Mouse (Mus musculus): ENCODE data around the gene Cpm.
"Not testable (repeated sequence)": the region's sequence is repeated elsewhere in the genome, so short reads cannot be mapped to it uniquely, and the experiment has no call there.

Cpm gene

GRCm38 (mm10) chr10:117707114-117707838, 78.0 kb downstream of the Cpm start:
- DNase-seq, result no peak

- DNase-seq, result no peak
Observed at GRCm38 (mm10) chr10:117708376-117708775, 79.1 kb downstream of the Cpm start.

GRCm38 (mm10) chr10:117708856-117709255, 79.6 kb downstream of the Cpm start:
- DNase-seq, result no peak

- no peak for DNase-seq
Observed at GRCm38 (mm10) chr10:117709326-117709830, 80.1 kb downstream of the Cpm start.

GRCm38 (mm10) chr10:117709930-117710603, 80.8 kb downstream of the Cpm start:
- DNase-seq, result peak; percentile 88

- peak; percentile 97 for DNase-seq
Observed at GRCm38 (mm10) chr10:117710604-117711141, 81.4 kb downstream of the Cpm start, which contains the start of gene Mdm2. TSS of gene Mdm2 (minus strand) at chr10:117710758.

GRCm38 (mm10) chr10:117711408-117711807, 82.1 kb downstream of the Cpm start:
- no peak for DNase-seq

GRCm38 (mm10) chr10:117712191-117712754, 83.0 kb downstream of the Cpm start:
- DNase-seq, result no peak

GRCm38 (mm10) chr10:117712871-117713270, 83.6 kb downstream of the Cpm start:
- no peak for DNase-seq

GRCm38 (mm10) chr10:117713466-117713865, 84.2 kb downstream of the Cpm start:
- no peak for DNase-seq

GRCm38 (mm10) chr10:117714048-117714545, 84.8 kb downstream of the Cpm start:
- no peak for DNase-seq

GRCm38 (mm10) chr10:117714928-117715500, 85.7 kb downstream of the Cpm start:
- no peak for DNase-seq

- not testable (repeated sequence) for DNase-seq
Observed at GRCm38 (mm10) chr10:117715654-117716053, 86.4 kb downstream of the Cpm start.

GRCm38 (mm10) chr10:117716686-117717085, 87.4 kb downstream of the Cpm start:
- no peak for DNase-seq

GRCm38 (mm10) chr10:117717583-117717982, 88.3 kb downstream of the Cpm start:
- DNase-seq, result peak; percentile 64

GRCm38 (mm10) chr10:117718161-117719119, 89.1 kb downstream of the Cpm start:
- DNase-seq, result peak; percentile 38

- DNase-seq, result no peak
Observed at GRCm38 (mm10) chr10:117724136-117724718, 94.9 kb downstream of the Cpm start.

- no peak for DNase-seq
Observed at GRCm38 (mm10) chr10:117724804-117725361, 95.6 kb downstream of the Cpm start.

GRCm38 (mm10) chr10:117725671-117726070, 96.4 kb downstream of the Cpm start:
- no peak for DNase-seq

- no peak for DNase-seq
Observed at GRCm38 (mm10) chr10:117726350-117726749, 97.0 kb downstream of the Cpm start.

GRCm38 (mm10) chr10:117726888-117727385, 97.6 kb downstream of the Cpm start:
- DNase-seq, result no peak
